Mouse (Mus musculus) megakaryocyte, embryonic 14.5 days (primary cell): ENCODE measurements at regions not wholly inside any gene's neighbourhood (a gene's known extent, or its start where the extent isn't known, plus 50 kb on each side); places are given as distances from the start of the nearest gene placed in this dataset.

Source experiments
- H3K27me3 ChIP-seq: replicated peaks from 2 replicates; pipeline ENCODE3; 2012; ENCODE audit warnings: inconsistent platforms
- H3K36me3 ChIP-seq: replicated peaks from 2 replicates; pipeline ENCODE3; 2012; ENCODE audit warnings: low read length, inconsistent platforms, mixed read lengths
- H3K4me1 ChIP-seq: 2 replicates; pipeline ENCODE4 v1.6.1; 2012; ENCODE audit warnings: inconsistent platforms
- H3K4me3 ChIP-seq: replicated peaks from 2 replicates; pipeline ENCODE3; 2012; ENCODE audit warnings: moderate library complexity, mild to moderate bottlenecking, inconsistent platforms
- H3K9me3 ChIP-seq: 2 replicates; pipeline ENCODE4 v1.6.1; 2012; ENCODE audit warnings: inconsistent platforms
- FLI1 ChIP-seq: IDR thresholded peaks from 2 replicates; pipeline ENCODE4 v1.6.1; 2012; ENCODE audit warnings: low read length, inconsistent platforms, mixed read lengths
- GATA1 ChIP-seq: IDR thresholded peaks from 3 replicates; pipeline ENCODE4 v1.6.1; 2012; ENCODE audit warnings: mixed read lengths, low read length, inconsistent platforms, borderline replicate concordance

DNA sequence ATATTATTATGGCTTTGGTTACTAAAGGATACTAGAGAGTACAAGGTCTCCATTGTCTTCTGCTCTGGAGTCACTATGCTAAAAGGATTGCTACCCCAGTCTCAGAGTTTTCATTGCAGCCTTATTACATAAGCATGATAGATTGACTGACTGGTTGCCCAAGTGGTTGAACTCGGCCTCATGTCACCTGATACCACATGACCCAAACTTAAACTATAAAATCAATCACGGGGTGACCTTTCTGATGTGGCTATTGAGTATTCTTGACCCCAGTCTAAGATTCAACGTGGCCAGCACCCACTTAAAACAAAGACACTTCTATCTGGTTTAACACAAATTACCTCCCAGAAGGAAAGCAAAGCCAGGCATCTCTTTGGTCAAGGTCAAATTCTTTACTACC lies 100.8 kb downstream of the Gm19935 start:
- H3K9me3 ChIP-seq: no peaks in the 10 kb centered on the region
- no peaks in the 10 kb centered on the region for H3K36me3 ChIP-seq
- H3K4me3 ChIP-seq: no peak overlapping the region
- no peaks in the 10 kb centered on the region for H3K4me1 ChIP-seq
- TF ChIP-seq FLI1: no peak
- H3K27me3 ChIP-seq: no peaks in the 10 kb centered on the region

DNA sequence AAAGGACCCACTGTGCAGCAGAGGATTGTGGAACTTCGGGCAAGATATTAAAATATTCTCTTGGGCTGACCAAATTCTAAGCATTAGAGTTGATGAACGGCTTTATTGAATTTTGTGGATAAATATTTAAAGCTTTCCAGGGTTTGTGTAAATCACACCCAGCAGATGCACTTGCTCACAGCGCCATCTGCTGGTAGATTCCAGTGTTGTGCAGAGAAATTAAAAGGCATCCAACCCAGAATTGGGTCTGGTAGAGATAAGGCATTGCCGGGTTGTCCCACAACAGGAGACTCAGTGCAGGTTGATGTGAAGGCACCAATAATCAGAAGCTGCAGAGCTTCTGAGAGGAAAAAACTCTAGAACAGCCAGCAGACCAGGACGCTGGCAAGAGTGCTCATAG lies 108.7 kb downstream of the Gm19935 start:
- no peaks in the 10 kb centered on the region for H3K36me3 ChIP-seq
- TF ChIP-seq GATA1: no peak
- TF ChIP-seq FLI1: no peak

DNA sequence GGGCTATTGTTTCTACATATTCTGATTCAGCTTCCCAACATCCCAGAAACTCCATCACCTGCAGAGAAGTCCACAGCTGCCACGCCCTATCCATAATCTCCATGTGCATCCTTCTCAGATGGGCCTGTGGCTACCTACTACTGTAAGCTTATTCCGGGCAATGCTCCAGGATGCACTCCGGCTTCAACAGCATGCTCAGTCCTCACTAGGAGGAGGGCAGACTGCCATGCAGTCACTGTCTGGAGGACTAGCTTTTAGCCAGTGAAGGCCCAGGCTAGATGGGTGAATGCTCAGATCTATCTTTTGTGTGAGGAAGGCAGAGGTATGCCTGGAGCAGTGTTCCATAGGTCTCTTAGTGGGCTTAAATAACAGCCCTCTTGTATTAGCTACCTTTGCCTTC lies 124.7 kb downstream of the Gm19935 start:
- H3K27me3 ChIP-seq: no peaks in the 10 kb centered on the region
- peaks cover 6% of the 10 kb centered on the region; the same call in 1 of the 2 replicates for H3K9me3 ChIP-seq
- no peaks in the 10 kb centered on the region for H3K4me1 ChIP-seq
- TF ChIP-seq GATA1 (no peak), FLI1 (no peak)
- H3K4me3 ChIP-seq: no peak overlapping the region
- H3K36me3 ChIP-seq: no peaks in the 10 kb centered on the region

More for the DNA sequence above, 108.7 kb downstream of the Gm19935 start:
- Histone ChIP-seq H3K9me3 (0 out of 2 replicates have a peak, but pooled peaks cover under 1% of the 10 kb centered on the region), H3K4me3 (no peak overlapping the region), H3K4me1 (no peaks in the 10 kb centered on the region), H3K27me3 (no peaks in the 10 kb centered on the region)

DNA sequence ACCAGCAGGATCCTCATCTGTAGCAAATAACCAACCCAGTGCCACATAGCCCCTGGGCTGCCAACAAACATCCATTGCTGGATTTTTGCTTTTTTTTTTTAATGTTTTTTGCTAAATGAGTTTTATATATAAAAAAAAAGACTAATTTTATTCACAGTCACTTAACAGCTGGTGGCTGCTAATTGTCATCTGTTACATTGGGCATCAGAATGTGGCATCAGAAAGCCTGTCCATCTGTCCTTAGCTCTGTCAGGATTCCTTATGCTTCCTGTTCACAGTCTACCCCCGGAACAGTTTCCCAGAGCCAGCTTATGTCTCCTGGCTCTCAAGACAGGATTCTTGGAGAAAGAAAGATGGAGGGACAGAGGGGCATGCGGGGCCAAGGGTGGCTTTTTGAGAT lies 132.1 kb downstream of the Gm19935 start:
- H3K9me3 ChIP-seq: peaks cover 3% of the 10 kb centered on the region; the same call in 1 of the 2 replicates
- H3K27me3 ChIP-seq: no peaks in the 10 kb centered on the region
- H3K4me1 ChIP-seq: no peaks in the 10 kb centered on the region
- TF ChIP-seq GATA1 (no peak), FLI1 (no peak)
- H3K36me3 ChIP-seq: no peaks in the 10 kb centered on the region
- no peak overlapping the region for H3K4me3 ChIP-seq

DNA sequence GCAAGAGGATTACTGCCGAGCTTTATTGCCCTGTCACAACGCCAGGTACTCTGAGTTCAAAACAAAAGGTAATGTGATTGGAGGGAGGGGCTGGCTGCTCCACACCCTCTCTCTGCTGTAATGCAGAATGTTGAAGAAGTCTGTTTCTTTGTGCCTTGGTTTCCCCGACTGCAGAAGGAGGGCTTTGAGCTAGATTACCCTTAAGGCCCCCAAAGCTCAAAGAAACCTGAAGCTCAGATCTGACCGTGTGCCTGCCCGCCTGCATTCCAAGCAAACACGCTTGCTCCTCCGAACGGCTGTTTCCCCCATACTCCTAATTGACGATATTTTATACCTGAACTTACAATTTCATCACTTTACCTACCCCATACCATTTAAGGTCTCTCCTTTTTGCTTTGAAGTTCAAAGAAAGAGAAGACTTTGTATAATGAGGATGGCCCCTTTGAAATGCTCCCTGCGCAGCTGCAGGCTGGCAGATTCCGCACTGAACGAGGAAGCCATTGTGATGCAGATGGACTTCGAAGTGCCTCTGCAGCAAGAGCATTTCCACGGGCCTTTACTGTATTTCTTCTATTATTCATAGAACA lies 146.6 kb downstream of the Gm19935 start:
- TF ChIP-seq GATA1 (no peak), FLI1 (no peak)
- H3K36me3 ChIP-seq: no peaks in the 10 kb centered on the region
- H3K4me3 ChIP-seq: no peak overlapping the region

DNA sequence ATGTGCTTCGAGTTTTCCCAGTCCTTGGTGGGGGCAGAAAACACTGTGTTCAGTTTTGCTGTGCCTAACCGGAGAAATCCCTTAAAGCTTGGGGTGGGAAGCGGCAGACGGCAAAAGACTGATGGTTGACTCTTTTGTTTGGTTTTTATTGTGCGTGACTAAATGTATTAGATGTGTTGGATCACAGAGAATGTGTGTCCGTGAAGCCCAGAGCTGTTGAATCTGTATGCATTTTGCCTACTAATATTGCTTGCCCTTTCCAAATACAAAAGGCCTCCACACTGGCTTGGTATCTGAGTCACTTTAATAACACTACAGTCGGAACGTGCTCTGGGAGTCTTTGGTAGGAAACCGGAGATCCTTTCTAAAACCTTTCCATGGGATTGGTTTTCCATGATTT lies 147.8 kb downstream of the Gm19935 start:
- no peaks in the 10 kb centered on the region for H3K36me3 ChIP-seq
- no peaks in the 10 kb centered on the region for H3K9me3 ChIP-seq
- H3K4me3 ChIP-seq: no peak overlapping the region
- no peaks in the 10 kb centered on the region for H3K27me3 ChIP-seq
- H3K4me1 ChIP-seq: no peaks in the 10 kb centered on the region
- no peak for TF ChIP-seq GATA1
- no peak for TF ChIP-seq FLI1

More for the DNA sequence above, 146.6 kb downstream of the Gm19935 start:
- no peaks in the 10 kb centered on the region for H3K9me3 ChIP-seq
- no peaks in the 10 kb centered on the region for H3K27me3 ChIP-seq
- H3K4me1 ChIP-seq: no peaks in the 10 kb centered on the region

DNA sequence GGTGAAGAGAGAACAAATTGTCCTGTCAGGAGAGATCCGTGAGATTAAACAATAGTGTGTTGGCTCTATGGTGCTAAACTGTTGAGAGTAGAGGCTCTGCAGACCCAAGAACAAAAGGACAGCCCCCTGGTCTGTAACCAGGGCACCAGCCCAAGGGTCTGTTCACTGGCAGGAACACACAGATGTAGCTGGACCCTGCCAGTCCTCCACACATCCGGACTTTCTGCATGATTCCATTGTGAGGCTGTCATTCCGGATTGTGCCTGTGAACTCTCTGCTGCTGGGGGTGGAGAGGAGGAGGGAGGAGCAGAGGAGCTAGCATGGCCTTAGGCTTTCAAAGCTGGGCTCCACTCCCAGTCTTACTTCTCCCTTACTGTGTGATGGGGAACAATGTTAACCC lies 158.1 kb downstream of the Gm19935 start:
- Histone ChIP-seq H3K36me3 (no peaks in the 10 kb centered on the region), H3K4me3 (no peak overlapping the region), H3K4me1 (no peaks in the 10 kb centered on the region), H3K9me3 (peaks cover 17% of the 10 kb centered on the region), H3K27me3 (no peaks in the 10 kb centered on the region)
- no peak for TF ChIP-seq GATA1
- TF ChIP-seq FLI1: no peak

DNA sequence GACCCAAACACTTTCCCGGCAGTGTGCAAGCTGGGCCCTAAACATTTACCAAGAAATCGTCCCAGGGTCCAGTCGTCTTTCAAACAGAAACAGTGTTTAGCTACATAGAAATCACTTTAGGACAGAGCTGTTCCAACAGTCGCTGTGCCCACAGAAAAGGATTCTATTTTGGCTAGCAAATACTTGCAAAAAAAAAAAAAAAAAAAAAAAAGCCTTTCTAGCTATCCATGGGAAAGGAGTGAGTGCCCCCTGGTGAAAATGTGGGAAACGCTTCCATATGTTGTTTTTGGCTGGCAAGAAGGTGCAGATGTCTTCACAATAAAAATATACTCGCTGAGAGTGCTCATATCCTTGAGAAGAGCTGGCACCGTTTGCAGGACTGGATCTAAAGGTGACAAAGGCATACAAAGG lies 159.5 kb downstream of the Gm19935 start:
- Histone ChIP-seq H3K4me3 (no peak overlapping the region), H3K9me3 (peaks cover 11% of the 10 kb centered on the region), H3K36me3 (no peaks in the 10 kb centered on the region), H3K27me3 (no peaks in the 10 kb centered on the region), H3K4me1 (no peaks in the 10 kb centered on the region)
- TF ChIP-seq GATA1 (no peak), FLI1 (no peak)

DNA sequence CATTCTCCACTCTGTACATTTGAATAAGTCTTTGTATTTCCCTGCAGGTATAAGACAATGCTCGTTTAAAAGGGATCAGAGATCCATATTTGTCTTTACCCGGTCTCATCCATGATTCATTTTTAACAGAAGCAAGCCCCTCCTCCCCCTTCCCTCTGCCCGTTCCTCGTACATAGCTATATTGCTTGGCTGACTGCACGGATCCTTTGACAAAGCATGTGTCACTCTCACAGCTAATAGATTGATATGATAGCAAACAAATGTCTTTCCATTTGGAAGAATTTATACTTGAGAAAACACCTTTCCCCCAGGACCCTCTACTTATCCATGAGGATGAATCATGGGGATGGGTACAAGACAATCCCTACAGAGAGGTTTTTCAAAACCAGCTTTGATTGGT lies 160.1 kb downstream of the Gm19935 start:
- H3K36me3 ChIP-seq: no peaks in the 10 kb centered on the region
- H3K9me3 ChIP-seq: peaks cover 6% of the 10 kb centered on the region
- H3K4me1 ChIP-seq: no peaks in the 10 kb centered on the region
- H3K27me3 ChIP-seq: no peaks in the 10 kb centered on the region
- H3K4me3 ChIP-seq: no peak overlapping the region
- TF ChIP-seq GATA1: no peak
- no peak for TF ChIP-seq FLI1

DNA sequence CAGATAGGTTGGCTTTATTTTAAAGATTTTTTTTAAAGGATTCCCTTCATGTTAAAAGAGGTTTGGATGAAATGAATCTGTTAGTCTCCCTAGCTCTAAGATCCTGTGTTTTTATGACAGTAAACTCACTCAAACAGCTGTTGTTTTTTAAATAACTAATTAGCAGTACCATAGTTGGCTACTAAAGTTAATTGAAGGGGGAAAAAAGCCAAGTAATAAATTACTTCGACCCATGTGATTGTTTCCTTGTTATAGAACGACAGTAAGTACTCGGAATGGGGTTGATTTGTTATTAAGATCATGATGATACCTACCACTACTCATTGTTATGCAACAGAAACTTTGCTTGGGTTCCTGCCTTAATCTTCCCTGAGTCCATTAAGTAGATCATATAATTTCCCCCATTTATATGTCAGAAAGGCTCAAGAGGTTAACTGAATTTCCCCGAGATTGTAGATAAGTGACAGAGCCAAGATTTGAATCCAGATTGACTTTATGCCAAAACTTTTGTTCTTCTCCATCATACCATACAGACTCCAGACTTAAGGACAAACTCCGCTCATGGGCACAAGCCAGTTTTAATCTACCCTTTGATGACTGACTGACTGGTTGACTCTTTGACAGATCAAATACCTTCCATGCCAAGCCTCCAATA lies 160.6 kb downstream of the Gm19935 start:
- H3K4me3 ChIP-seq: no peak overlapping the region
- no peaks in the 10 kb centered on the region for H3K36me3 ChIP-seq
- no peaks in the 10 kb centered on the region for H3K4me1 ChIP-seq
- no peaks in the 10 kb centered on the region for H3K27me3 ChIP-seq
- no peak for TF ChIP-seq FLI1
- no peak for TF ChIP-seq GATA1
- peaks cover under 1% of the 10 kb centered on the region; the same call in 1 of the 2 replicates for H3K9me3 ChIP-seq

DNA sequence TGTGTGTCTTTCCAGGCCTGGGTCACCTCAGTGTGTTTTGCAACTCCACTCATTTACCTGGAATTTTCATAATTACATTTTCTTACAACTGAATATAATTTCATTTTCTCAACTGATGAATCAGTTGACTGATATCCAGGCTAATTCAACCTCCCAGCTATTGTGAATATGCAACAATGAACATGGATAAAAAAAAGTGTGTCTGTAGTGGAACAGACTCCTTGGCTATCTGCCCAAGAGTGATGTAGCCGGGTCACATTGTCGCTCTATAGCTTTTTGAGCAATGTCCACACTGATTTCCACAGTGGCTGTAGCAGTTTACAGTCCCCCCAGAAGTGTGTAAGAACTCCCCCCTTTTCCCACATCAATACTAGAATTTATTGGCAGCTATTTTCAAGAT lies 162.4 kb downstream of the Gm19935 start:
- H3K36me3 ChIP-seq: no peaks in the 10 kb centered on the region
- H3K4me1 ChIP-seq: no peaks in the 10 kb centered on the region
- no peak for TF ChIP-seq GATA1
- TF ChIP-seq FLI1: no peak
- H3K27me3 ChIP-seq: no peaks in the 10 kb centered on the region
- no peak overlapping the region for H3K4me3 ChIP-seq
- H3K9me3 ChIP-seq: no peaks in the 10 kb centered on the region
